Mouse (Mus musculus) embryonic stem cell, embryonic (primary cell): ENCODE results near the gene Nwd1.

Experiments
- CTCF ChIA-PET, 4 experiments: fragments of 300-600 bp in 2 of 4; fragments of 350-600 bp in 2 of 4; sonication (Branson Sonifier 250); formaldehyde crosslinking; loops; one replicate each; lab custom pipeline; 2022; ENCODE audit warnings: inconsistent platforms in 2 of 4; lab: Charles Lee
- POLR2A ChIA-PET, 4 experiments: fragments of 300-600 bp in 2 of 4; fragments of 350-600 bp in 2 of 4; sonication (Branson Sonifier 250); formaldehyde crosslinking; loops; one replicate each; lab custom pipeline; 2022; ENCODE audit warnings: antibody characterized with exemption in 4 of 4, inconsistent platforms in 1 of 4; lab: Charles Lee

The Nwd1 gene

GRCm38 (mm10) chr8:72749846-72750245, 103.3 kb downstream of the Nwd1 start:
- POLR2A ChIA-PET: interaction anchor here (0.6 to 6.2 kb wide), 20 partner anchors 8 to 603 kb away, joined by 3 to 45 read pairs (median 4); partner anchors contain the start of genes Large1 (in 1 of the 4) and Sin3b (in 1 of the 4)
- CTCF ChIA-PET: interaction anchor here (0.5 to 4.3 kb wide), 10 partner anchors 15 to 484 kb away, joined by 3 to 23 read pairs (median 4); no protein-coding TSS in a partner anchor

- ChIA-PET CTCF (interaction anchor here (0.6 to 4.3 kb wide), 9 partner anchors 11 to 483 kb away, joined by 3 to 23 read pairs (median 6); no protein-coding TSS in a partner anchor), POLR2A (interaction anchor here (0.6 to 3.0 kb wide), 19 partner anchors 9 to 603 kb away, joined by 3 to 10 read pairs (median 5); partner anchors contain the start of genes Large1 (in 1 of the 4) and Sin3b (in 1 of the 4))
Observed at GRCm38 (mm10) chr8:72750266-72750665, 103.8 kb downstream of the Nwd1 start.

GRCm38 (mm10) chr8:72751126-72751525, 104.6 kb downstream of the Nwd1 start:
- ChIA-PET POLR2A (interaction anchor here in 3 of 4 experiments (0.6 to 3.0 kb wide), 8 partner anchors 9 to 417 kb away, joined by 3 to 10 read pairs (median 3); partner anchors contain the start of gene Sin3b (in 1 of the 3)), CTCF (interaction anchor here in 3 of 4 experiments (0.6 to 2.0 kb wide), 3 partner anchors 71 to 482 kb away, joined by 4 to 6 read pairs (median 6); no protein-coding TSS in a partner anchor)

GRCm38 (mm10) chr8:72752289-72752688, 105.8 kb downstream of the Nwd1 start:
- POLR2A ChIA-PET: interaction anchor here in 2 of 4 experiments (0.6 to 1.3 kb wide), 3 partner anchors 83 to 209 kb away, joined by 3 to 5 read pairs (median 3); no protein-coding TSS in a partner anchor
- CTCF ChIA-PET: interaction anchor here in 3 of 4 experiments (0.6 to 1.9 kb wide), 4 partner anchors 18 to 73 kb away, joined by 3 to 4 read pairs (median 4); no protein-coding TSS in a partner anchor

- ChIA-PET CTCF (interaction anchor here in 1 of 4 experiments (1.0 kb wide), 1 partner anchor 19 kb away, joined by 3 read pairs; no protein-coding TSS in a partner anchor), POLR2A (interaction anchor here in 2 of 4 experiments (0.6 to 1.5 kb wide), 2 partner anchors 74 to 76 kb away, joined by 4 read pairs; no protein-coding TSS in a partner anchor)
Observed at GRCm38 (mm10) chr8:72753165-72753564, 106.7 kb downstream of the Nwd1 start.

GRCm38 (mm10) chr8:72753781-72754180, 107.3 kb downstream of the Nwd1 start:
- ChIA-PET CTCF (interaction anchor here in 1 of 4 experiments (0.6 kb wide), 1 partner anchor 10 kb away, joined by 4 read pairs; no protein-coding TSS in a partner anchor), POLR2A (interaction anchor here in 3 of 4 experiments (0.6 to 1.5 kb wide), 8 partner anchors 13 to 328 kb away, joined by 3 to 8 read pairs (median 3); no protein-coding TSS in a partner anchor)

- CTCF ChIA-PET: interaction anchor here in 2 of 4 experiments (0.5 to 1.2 kb wide), 3 partner anchors 10 to 630 kb away, joined by 3 to 5 read pairs (median 4); no protein-coding TSS in a partner anchor
- POLR2A ChIA-PET: interaction anchor here in 3 of 4 experiments (0.7 to 1.9 kb wide), 6 partner anchors 8 to 980 kb away, joined by 3 to 7 read pairs (median 4); no protein-coding TSS in a partner anchor
Observed at GRCm38 (mm10) chr8:72756031-72756430, 109.5 kb downstream of the Nwd1 start.

- CTCF ChIA-PET: interaction anchor here in 1 of 4 experiments (1.0 to 1.3 kb wide), 3 partner anchors 10 to 112 kb away, joined by 3 to 4 read pairs (median 3); no protein-coding TSS in a partner anchor
- POLR2A ChIA-PET: interaction anchor here in 3 of 4 experiments (0.5 to 1.9 kb wide), 8 partner anchors 9 to 102 kb away, joined by 3 to 7 read pairs (median 3); no protein-coding TSS in a partner anchor
Observed at GRCm38 (mm10) chr8:72756771-72757390, 110.4 kb downstream of the Nwd1 start.

GRCm38 (mm10) chr8:72757426-72758195, 111.1 kb downstream of the Nwd1 start:
- ChIA-PET POLR2A (interaction anchor here in 3 of 4 experiments (0.5 to 1.9 kb wide), 12 partner anchors 9 to 755 kb away, joined by 3 to 7 read pairs (median 3); no protein-coding TSS in a partner anchor), CTCF (interaction anchor here in 1 of 4 experiments (1.0 to 2.0 kb wide), 4 partner anchors 11 to 113 kb away, joined by 3 to 4 read pairs (median 3); no protein-coding TSS in a partner anchor)

- CTCF ChIA-PET: interaction anchor here (0.6 to 2.0 kb wide), 8 partner anchors 12 to 400 kb away, joined by 3 to 13 read pairs (median 4); no protein-coding TSS in a partner anchor
- POLR2A ChIA-PET: interaction anchor here in 3 of 4 experiments (0.7 to 1.4 kb wide), 11 partner anchors 9 to 756 kb away, joined by 3 to 8 read pairs (median 3); no protein-coding TSS in a partner anchor
Observed at GRCm38 (mm10) chr8:72758310-72758709, 111.8 kb downstream of the Nwd1 start.

- CTCF ChIA-PET: interaction anchor here in 1 of 4 experiments (1.1 kb wide), 1 partner anchor 118 kb away, joined by 4 read pairs; no protein-coding TSS in a partner anchor
- POLR2A ChIA-PET: interaction anchor here in 2 of 4 experiments (0.5 to 1.5 kb wide), 4 partner anchors 9 to 286 kb away, joined by 3 to 5 read pairs (median 4); no protein-coding TSS in a partner anchor
Observed at GRCm38 (mm10) chr8:72760216-72760615, 113.7 kb downstream of the Nwd1 start.

- ChIA-PET CTCF (interaction anchor here in 2 of 4 experiments (0.7 to 1.1 kb wide), 3 partner anchors 66 to 486 kb away, joined by 3 to 5 read pairs (median 4); no protein-coding TSS in a partner anchor), POLR2A (interaction anchor here in 1 of 4 experiments (1.3 to 1.8 kb wide), 2 partner anchors 12 to 54 kb away, joined by 3 to 5 read pairs; no protein-coding TSS in a partner anchor)
Observed at GRCm38 (mm10) chr8:72761322-72762051, 115.0 kb downstream of the Nwd1 start, which contains the start of gene F2rl3. F2rl3 (plus strand) TSS chr8:72761880.

GRCm38 (mm10) chr8:72762306-72762705, 115.8 kb downstream of the Nwd1 start:
- CTCF ChIA-PET: no interaction called here

GRCm38 (mm10) chr8:72765696-72766095, 119.2 kb downstream of the Nwd1 start:
- CTCF ChIA-PET: no interaction called here
- POLR2A ChIA-PET: interaction anchor here in 2 of 4 experiments (1.1 to 1.3 kb wide), 2 partner anchors 9 to 21 kb away, joined by 3 read pairs; no protein-coding TSS in a partner anchor

More at GRCm38 (mm10) chr8:72762306-72762705, 115.8 kb downstream of the Nwd1 start:
- POLR2A ChIA-PET: interaction anchor here in 1 of 4 experiments (1.8 kb wide), 1 partner anchor 55 kb away, joined by 5 read pairs; no protein-coding TSS in a partner anchor

- POLR2A ChIA-PET: interaction anchor here in 3 of 4 experiments (0.6 to 1.3 kb wide), 4 partner anchors 10 to 588 kb away, joined by 3 to 6 read pairs (median 3); no protein-coding TSS in a partner anchor
- CTCF ChIA-PET: no interaction called here
Observed at GRCm38 (mm10) chr8:72766777-72767176, 120.3 kb downstream of the Nwd1 start.
